Mouse (Mus musculus): ENCODE measurements around the gene Alpl.

DNA sequence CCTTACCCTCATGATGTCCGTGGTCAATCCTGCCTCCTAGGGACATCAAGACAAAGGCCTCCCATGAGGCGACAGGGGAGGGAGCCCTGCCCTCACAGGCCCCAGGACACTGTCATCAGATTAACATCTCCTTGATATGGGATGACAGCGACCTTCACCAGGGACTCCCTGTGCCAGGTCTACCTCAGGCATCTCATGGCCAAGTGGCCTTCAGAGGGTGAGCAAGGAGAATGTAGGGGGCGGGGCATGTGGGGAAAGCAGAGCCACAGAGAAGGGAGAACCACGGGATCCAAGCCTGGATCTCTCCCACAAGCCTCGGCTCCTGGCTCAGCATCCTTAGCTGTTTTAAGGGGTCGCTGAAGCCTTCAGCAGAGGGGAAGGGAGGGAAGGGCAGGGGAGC is 52.4 kb downstream of the Alpl start:
- TF ChIP-seq USF1 (IDR thresholded peaks at IDR 0.05; ENCODE audit: low read depth): no peak
- no peak for TF ChIP-seq POLR2AphosphoS2 (IDR thresholded peaks at IDR 0.05; ENCODE audit: insufficient read length, low read depth)
- no peak for TF ChIP-seq POLR2A (IDR thresholded peaks at IDR 0.05; ENCODE audit: insufficient read length, low read depth)
- no peak for TF ChIP-seq REST (IDR thresholded peaks at IDR 0.05; ENCODE audit: insufficient read depth, insufficient read length)
- no peak for TF ChIP-seq CEBPB (IDR thresholded peaks at IDR 0.05; ENCODE audit: insufficient read depth, poor library complexity, severe bottlenecking)
- no peak for TF ChIP-seq E2F4 (IDR thresholded peaks at IDR 0.05; ENCODE audit: insufficient read depth)
- no peak for TF ChIP-seq MAX (IDR thresholded peaks at IDR 0.05; ENCODE audit: low read depth)
- no peak for TF ChIP-seq TCF12 (IDR thresholded peaks at IDR 0.05; ENCODE audit: insufficient read depth, poor library complexity, severe bottlenecking)
- TF ChIP-seq MYOD1 (IDR thresholded peaks at IDR 0.05; ENCODE audit: control insufficient read depth in 1 of 3, insufficient read length in 2 of 3, low read depth in 2 of 3): no peak

Measured in myocyte (in vitro differentiated cells).